Mouse (Mus musculus) mature B cell (primary cell): ENCODE results near the gene Fuk.
"Not testable (repeated sequence)": the region's sequence is repeated elsewhere in the genome, so short reads cannot be mapped to it uniquely, and the experiment has no call there.

ENCODE experiments used
- in situ Hi-C: fragments of 300-500 bp; cut with MboI; formaldehyde crosslinking; loops from 2 replicates; pipeline ENCODE4 v1.14.3; 2019

The Fuk gene

DNA sequence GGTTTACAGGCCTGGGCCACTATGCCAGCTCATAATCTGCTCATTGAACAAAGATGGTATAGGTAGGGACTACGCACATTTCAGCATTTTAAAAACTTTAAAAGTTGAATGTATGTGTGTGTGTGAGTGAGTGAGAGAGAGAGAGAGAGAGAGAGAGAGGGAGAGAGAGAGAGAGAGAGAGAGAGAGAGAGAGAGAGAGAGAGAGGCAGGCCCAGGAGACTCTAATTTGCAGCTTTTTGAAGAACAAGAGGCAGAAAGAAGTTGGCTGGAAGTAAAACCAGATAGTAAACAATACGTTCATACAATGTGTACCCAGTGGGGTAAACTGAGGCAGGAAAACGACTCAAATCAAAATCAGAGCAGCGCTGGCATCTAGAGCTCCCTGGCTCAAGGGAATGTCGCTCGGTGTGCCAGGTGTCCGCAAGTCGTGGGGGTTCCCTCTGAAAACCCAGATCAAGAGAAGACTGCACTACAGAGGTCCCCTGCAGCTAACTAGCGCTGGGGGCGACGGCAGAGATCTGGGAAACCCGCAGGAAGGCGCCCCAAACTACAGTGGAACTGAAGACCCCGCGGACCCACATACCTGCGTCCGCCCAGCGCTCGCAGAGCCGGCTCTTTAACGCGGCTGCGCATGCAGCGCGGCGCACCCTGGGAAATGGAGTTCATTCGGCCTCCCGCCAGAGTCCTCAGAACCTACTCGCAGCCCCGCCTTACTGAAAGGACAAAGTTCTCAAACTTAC is at the start of gene Fuk:
Gene Fuk (minus strand): TSS at position 650 of the 740 bp plus-strand sequence.
- in situ Hi-C loops: no loop called here

DNA sequence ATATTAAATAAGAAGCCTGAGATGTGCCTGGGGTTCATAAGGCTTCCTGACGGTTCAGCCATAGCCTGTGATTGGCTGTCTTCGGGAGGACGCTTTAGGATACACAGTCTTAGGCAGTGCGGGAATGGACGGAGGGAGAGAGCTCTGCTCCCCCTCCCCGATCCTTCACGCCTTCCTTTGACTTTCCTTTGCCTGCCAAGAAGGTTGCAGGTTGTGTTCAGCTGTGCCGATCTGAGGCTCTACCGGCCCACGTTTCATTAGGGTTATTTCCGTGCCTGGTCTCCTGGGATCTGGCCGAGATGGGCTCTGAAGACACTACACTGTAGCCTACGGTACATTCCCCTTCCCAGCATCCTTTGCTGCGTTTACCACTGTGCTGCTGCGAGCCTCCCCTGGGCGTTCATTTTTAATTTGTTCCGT is 47.8 kb upstream of the Fuk start:
- in situ Hi-C loops: no loop called here

DNA sequence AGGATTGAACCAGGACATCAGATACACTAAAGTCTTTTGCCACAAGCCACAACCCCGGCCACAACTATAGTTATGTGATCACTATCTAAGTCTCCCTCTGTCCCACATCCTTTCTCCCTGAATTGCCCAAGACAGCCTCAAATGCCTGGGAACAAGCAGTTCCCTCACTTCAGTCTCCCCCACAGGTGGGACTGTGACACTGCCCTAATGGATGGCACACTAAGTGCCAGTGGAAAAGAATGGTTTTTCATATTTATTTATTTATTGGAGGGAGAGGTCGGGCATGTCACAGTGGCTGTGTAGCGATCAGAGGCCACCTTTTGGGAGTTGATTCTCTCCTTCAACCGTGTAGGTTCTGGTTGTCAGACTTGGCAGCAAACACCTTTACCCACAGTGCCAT is 43.4 kb upstream of the Fuk start:
- in situ Hi-C loops: no loop called here

DNA sequence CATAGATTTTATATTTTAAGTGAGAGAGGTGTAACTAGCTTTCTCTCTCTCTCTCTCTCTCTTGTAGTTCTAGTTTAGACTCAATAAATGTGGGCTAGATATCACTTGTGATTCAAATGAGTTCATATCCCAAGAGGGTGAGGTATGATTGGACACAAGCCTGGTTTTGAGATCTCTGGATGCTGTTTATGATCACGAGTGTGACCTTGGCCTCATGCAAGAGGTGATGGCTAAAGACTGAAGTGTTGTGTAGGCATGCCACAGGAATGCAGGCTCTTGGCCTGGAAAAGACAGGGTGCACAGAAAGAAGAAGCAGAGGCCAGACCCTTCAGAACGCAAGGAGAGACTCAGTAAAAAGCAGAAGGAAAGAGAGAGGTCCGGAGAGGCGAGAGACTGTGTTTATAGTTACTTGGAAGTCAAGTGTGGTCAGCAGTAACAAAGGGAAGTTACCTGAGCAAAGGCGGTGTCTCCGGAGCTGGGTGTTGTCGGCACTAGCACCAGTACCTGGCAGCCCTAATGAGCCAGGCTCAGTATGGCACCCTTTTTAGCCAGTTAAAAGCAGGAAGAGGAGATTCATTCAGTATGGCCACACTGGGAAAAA is 42.1 kb upstream of the Fuk start:
- in situ Hi-C loops: no loop called here

DNA sequence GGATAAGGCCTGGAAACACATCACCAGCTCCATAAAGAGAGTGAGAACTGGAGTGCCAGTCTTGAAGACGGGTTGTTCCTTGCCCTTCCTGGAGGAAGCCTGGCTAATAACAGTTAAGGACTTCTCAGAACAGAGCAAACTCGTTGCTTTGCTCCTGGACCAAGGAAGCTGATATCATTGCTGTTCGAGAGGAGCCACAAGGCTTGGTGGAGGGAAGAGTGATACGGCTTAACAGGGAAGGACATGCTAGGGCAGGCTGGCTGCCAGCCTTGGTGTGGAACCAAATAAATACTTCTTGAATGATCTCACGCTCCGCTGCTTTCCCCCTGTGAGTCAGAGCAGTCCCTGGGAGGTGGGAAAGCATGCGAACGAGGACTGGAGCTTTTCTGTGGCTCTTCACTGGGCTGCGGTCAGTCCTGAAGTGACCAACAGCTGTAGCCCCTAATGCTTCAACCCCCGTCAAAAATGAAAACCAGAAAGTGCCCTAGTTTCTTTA is 39.2 kb upstream of the Fuk start:
- in situ Hi-C loops: no loop called here

DNA sequence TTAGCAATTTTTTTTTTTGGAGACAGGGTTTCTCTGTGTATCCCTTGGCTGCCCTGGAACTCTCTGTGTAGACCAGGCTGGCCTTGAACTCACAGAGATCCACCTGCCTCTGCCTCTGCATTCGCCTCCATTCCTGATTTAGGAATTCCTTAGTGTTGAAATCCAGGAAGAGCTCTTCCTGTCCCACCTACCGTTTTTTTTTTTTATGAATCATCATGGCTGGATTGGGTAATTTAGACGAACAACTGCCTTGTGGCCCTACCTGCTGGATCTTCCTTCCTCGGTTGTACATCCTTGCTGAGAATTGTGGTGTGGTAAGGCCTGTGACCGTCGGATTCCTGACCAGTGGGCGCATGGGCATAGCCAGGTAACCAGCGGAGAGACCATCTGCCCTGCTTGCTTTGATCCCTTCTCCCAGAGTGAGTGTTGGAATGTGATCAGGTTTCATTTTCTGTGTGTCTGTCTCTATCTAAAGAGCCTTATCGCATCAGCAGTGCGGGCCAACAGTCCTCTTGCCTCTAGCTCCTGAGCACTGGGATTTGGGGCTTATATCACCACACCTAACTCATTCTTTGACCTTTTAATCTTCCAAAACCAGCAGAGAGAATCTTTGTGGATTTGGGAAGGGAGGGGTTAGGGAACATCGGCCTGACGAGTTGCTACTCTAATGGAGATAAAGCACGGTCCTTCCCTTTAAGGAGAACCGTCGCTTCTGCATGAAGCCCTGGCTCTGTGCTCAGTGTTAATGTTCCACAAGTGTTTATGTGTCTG is 38.6 kb upstream of the Fuk start:
- in situ Hi-C loops: no loop called here

DNA sequence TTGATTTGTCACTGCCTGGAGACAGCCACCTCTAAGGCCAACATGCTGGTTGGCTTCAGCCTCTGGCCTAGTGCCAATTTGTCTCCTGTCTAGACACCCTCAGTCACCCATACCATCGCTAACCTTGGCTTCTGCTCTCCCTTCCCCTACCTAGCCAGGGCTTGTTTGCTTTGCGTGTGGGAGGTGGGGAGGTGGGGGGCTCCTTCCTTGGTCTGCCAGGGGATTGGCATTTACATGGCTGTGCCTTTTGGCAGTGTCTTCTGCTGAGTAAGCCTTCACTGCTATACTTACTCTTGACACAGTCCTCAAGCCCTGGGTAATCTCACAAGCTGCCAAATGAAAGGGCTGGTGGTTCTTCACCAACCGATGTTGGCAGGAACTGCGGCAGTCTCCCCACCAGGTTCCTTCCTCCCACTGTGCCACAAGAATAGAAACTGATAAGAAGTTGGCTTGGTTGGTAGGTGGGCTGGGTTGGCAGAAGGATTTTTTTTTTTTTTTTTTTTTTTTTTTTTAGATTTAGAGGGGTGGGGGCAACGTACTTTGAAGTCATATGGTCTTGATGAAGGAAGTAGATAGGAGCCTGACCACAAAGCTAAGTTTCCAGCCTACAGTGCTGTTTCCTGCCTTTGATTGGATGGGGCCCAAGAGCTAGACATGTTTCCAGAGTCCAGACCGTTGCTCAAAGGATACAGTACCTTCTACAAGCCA is 36.7 kb upstream of the Fuk start:
- in situ Hi-C loops: no loop called here

DNA sequence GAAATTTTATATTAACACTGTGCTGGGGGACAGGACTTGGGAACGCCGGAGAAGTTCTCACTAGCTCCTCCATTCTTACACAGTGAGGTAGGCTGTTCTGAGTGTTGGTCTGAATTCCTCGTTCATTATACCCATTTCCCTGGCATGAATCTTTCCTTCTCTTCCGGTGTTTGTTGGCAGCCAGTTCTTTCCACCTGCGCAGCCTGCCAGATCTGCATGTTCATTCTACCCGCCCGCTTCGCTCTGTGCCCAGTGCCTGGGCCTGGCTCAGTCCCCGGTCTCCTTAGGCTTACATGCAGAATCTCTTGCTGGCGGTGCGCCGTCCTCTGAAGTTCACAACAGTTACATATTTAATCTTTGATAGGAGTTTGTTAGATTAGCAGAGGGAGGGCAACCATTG is 33.9 kb upstream of the Fuk start:
- in situ Hi-C loops: no loop called here

DNA sequence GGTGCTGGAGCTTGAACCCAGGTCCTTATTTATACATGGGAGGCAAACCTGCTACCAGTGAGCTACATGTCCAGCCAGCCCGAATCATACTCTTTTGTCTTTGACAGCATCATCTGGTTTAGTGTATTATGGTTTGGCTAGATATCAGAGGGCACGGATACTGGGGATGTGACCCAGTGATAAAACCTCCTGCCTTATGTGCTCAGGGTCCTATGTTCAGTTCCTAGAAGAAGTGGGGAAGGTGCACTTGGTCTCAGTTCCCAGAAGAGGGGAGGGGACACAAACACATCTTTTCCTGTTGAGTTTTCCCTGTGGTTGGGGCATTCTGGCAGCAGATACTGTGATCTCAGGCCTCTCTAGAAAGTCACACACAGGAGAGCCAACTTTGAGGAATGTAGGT is 31.0 kb upstream of the Fuk start:
- in situ Hi-C loops: no loop called here

DNA sequence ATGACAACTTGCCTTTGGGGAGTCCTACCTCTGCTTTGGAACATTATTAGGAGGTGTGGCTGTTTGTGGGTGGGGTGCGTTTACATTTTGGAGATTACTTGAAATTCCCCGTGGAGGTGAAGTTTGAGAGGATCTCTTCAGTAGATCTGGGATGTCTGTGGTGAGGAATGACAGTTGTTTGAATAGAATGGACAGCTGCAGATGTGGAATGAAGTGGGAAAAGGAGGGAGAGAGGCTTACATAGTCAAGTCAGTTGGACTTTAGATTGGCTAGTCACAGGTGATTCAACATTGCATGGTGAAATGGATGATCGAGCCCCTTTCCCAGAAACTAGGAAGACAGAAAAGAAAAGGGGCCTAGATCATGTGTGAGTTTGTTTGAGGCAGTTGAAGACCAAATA is 30.2 kb upstream of the Fuk start:
- in situ Hi-C loops: no loop called here

DNA sequence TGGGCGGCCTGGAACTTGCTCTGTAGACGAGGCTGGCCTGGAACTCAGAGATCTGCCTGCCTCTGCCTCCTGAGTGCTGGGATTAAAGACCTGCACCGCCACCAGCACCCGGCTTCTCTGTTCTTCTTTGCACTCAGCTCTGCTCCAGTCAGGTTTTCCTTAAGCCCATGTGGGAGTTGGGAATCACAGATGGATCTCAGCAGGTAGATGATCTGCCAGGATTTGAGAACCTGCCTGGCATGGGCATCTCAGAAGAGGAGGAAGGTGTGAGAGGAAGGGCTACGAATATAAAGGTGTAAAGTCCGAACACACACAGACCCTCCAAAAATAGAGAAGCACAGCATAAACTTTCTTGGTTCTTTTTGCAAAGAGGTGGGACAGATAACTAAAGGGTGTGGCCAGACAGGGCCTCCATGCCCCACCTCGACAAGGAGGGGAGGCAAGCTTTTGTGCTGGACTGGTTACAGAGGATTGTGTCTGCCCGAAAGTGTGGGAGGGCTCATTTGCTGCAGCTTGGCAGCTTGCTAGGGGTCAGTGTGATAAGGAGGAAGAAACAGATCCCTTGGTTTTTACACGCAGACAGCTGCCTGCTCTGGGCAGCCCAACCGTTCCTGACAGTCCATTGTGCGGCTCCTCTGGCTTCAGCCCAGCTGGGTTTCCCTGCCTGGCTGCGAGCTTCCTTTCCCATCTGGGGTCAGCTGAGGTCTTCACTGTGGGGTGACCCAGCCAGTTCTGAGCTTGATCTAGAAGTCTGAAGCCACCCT is 29.1 kb upstream of the Fuk start:
- in situ Hi-C loops: no loop called here

DNA sequence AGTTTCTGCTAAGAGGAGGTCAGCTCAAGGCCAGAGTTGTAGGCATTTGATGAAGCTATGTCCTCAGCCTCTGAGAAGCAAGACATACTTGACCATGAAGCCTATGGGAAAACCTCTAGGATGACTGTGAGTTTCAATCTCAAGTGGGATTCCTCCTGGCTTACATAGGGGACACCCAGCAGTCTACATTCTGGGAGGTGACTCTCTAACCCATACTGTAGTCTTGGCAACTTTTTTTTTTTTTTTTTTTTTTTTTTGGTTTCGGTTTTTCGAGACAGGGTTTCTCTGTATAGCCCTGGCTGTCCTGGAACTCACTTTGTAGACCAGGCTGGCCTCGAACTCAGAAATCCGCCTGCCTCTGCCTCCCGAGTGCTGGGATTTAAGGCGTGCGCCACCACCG is 27.4 kb upstream of the Fuk start:
- in situ Hi-C loops: not testable (repeated sequence)

DNA sequence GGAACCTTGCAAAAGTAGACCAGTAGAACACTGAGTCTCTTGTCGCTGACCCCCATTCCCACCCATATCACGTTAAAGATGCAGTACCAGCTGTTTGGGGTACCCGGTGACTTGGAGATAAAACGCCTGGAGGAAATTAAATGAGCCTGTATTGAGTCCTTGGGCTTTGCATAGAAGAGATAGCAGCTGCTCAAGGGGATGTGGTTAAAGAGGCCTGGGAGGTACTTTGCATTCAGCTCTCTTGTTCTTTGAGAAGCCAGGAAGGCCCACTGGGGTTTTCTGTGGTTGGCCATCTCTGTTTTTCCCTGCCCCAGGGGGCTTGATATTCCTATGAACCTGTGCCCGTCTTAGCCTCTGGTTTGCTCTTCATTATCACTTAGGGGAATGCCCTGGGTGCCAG is 26.8 kb upstream of the Fuk start:
- in situ Hi-C loops: no loop called here

DNA sequence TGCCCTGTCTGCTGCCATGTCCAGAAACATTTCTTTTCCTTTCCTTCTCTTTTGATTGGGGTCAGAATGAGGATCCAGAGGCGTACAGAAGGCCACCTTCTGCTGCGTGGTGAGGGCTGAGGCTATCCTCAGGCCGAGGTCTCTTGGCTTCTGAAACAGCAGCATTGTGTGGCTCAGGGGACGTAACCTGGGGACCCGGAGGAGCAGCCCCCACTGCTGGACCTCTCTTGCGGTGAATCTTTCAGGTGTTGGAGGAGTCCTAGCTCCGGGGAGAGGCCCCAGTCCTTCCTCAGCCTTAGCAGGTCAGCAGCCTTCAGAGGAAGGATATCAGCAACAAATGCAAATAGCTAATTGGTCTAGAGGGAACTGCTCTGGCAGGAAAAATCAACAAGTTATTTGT is 26.1 kb upstream of the Fuk start:
- in situ Hi-C loops: no loop called here

DNA sequence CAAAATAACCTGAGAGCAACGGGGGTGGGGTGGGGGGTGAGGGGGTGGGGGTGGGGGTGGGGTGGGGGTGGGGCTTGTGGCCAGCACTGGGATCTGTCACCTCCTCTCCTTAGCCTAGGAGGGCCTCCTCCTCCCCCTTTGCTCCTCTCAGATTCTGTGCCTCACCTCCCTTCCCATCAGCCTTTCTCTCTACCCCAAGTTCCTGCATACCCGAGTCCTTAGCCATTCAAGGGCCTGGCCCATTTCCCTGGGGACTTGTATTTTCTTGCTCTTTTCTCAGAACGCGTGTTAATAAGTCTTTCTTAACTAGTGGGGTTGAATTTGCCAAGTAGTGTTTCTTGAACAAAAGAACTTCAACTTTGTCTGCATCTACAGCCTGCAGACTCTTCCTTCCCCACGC is 24.4 kb upstream of the Fuk start:
- in situ Hi-C loops: no loop called here

DNA sequence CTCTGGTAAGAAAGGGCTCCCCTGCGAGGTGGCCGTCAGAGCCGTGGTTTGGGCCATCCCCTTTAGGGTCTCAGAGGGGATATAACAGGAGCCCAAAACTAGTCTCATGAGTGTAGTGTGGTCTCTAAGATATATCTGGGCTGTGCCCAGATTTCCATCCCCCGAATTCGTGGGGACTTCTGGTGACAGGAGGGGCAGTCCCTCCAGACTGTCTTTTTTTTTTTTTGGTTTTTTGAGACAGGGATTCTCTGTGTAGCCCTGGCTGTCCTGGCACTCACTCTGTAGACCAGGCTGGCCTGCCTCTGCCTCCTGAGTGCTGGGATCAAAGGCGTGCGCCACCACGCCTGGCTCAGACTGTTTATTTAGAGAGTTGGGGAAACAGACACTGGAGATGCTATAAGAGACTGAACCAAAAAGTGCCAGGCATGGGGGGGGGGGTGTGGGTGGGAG is 23.4 kb upstream of the Fuk start:
- in situ Hi-C loops: no loop called here

DNA sequence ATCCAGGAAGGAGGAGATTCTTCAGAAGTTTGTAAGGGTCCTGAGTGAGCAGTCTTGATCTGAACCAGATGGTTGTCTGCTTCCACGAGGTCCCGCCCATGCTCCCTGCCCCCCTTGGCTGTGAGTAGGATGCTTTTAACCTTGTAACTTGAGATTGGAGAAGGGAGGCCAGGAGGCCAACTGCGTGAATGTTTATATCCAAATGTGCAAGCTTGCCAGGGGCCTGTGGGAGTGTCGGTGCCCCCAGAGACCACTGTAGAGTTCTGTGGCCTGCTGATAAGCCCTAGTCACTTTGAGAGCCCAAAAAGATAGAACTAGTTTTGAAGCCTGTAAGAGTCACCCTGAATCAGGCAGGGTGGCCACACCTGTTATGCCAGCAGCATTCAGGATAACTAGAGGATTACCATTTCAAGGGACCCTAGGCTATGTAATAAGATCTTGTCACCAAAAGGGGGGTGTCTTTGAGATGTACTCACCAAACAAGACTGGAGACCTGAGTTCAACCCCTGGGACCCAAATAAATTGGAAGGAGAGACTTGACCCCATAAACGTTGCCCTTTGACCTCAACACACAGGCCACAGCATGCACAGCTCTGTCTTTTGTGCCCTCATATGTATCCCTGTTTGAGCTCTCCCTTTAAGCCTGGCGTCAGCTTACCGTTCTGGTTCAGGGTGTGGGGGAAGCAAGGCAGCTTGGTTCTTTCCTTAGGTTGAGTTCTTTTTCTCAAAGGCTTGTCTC is 19.4 kb upstream of the Fuk start:
- in situ Hi-C loops: no loop called here

DNA sequence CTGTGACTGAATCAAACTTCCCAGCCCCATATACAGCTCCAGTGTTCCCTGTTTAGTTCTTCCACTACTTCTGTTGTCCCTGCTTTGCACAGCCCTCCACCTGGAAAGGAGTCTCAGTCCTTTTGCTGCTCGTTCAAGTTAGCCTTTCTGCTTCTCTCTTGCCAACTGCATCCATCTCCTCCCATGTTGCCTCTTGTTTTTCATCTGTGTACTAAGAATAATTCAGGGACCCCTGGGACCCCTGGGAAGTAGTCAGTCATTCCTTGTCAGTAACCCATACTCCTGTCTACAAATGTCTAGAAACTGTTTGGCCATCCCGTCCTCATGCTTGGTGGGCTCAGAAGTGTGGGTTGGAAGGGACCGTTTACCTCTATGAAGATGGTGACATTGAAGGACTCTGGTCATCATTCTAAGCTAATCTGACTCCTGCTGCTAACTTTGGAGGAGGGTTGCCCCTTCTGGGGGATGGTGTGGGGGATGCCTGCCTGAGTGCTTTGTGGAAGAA is 18.5 kb upstream of the Fuk start:
- in situ Hi-C loops: no loop called here

DNA sequence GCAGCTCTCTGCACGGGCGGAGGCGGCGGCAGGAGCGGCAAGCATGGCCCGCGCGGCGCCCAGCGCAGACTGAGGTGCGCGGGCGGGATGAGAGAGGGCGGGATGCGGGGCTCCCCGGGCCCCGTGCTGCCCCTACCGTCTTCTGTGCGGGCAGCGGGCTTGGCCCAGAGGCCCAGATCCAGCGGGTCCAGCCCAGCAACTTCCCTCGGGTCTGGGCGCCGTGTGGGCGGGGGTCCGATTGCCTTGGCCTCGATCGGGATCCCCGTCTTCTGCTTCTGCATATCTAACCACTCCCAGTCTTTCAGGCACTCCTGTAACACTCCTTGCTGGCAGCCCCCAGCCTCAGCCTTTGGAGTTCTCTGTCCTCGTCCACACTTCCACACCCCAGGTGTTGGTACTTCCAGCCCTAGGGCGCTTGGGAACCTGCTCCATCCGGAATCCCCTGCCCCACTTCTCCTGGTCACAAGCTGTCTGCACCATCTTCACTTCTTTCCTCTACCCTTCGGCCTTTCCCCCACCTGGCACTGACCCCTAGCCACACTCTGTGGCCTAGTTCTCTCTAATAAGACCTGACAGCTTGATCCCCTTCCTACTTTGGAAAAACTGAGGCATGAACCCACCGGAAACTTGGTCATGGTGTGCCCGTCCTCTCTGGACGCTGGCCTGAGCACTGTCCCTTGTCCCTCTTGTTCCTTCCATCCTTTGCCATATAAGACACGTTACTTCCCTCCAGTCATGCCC is 17.9 kb upstream of the Fuk start:
- in situ Hi-C loops: no loop called here
